Mouse (Mus musculus) spleen, adult 10 weeks (tissue): ENCODE measurements around the gene Slc5a4a. TPM values are rescaled to one million over a fixed set of nuclear protein-coding genes. Genes with fewer than 3 reads are reported as not detected.

Experiments used
- polyA plus RNA-seq: library from polyadenylated mRNA; stranded (reverse); fragments of 350-450 nt; fragmentation: Illumina TruSeq; extraction: RNeasy Lipid Tissue Mini Kit (QIAGEN cat#74804); gene quantifications from one replicate; pipeline ENCODE4 v1.2.3, GENCODE M21; 2015; ENCODE audit warnings: low replicate concordance; ENCODE audit not compliant: insufficient read depth

Slc5a4a gene
- polyA plus RNA-seq: not detected

DNA sequence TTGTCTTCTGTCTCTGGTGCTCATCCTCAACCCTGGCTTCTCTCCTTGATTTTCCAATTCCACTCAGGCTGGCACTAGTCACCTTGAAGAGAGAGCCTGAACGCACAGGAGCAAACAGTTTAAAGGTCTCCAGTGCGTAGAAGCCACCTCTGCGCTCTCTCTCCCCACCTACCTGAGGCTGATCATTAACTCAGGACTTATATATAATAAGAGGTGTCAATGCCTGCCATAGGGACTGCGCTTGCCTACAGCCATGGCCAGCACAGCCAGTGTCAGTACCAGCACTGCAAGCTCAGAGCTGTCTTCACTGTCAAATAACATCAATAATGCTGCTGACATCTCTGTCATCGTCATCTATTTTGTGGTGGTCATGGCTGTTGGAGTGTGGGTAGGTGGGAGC is at the start of gene Slc5a4a:
Gene Slc5a4a (plus strand): TSS at position 174 of the 400 bp plus-strand sequence.

DNA sequence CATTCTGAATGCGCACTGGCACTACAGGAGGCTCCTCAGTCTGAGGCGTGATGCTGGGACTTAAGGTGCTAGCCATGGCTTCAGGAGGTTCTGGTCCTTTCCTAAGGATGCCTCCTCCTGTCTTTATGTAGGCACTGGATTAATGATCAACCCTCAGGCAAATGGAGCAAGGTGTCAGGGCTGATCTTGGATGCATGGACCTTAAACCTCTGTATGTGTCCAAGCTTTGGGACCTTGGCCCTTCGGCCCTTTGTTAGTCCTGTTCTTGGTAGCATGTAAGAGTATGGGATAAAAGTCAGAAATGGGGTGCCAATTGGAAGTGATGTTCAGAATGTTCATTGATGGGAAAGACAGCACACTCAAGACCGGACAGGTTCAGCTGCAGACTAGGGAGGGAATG is 36.4 kb upstream of the Slc5a4a start, which contains the start of gene Slc5a4b:
Gene Slc5a4b (minus strand): TSS at position 101 of the 400 bp plus-strand sequence.

DNA sequence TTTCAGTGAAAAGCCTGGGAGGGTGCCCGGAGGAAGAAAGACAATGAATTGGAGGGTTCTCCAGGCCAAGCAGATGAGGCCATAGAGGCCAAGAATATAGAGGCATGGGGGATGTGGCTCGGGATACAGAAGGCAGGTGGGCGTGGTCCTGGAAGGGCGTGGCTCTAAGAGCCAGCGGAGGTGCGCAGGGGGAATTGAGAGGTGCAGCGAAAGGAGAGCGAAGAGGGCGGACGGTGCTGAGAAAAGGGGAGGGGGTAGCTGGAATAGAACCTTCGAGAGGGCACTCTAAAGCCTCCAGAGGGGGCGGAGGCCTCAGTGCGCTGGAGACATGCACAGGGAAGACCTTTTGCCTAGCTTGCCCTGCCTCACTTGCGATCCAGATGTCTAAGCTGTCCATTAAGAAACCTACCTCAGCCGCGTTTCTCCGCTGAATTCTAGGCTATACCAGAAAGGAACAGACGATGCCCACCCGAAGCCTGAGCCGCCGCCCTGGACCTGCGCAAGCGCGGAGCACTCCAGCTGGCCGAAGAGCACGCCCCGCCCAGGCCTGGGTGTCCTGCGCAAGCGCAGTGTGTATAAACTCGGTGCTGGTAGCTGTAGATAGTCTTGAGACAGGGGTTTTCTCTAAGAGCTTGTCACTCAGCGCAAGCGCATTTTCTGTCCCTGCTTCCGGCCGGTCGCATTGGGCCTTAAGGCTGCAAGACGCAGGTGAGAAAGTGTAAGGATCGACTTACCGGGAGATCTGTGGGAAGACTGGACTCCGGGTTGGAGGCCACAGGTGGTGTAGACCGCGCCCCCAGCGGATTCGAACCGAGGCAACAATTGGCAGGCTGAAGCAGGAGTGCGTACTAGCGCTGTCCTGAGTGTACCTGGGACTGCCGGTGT is 90.3 kb downstream of the Slc5a4a start, which contains the start of gene Prmt2:
Gene Prmt2 (minus strand): TSS at position 525 of the 885 bp plus-strand sequence.

Other genes starting within 250 kb of the Slc5a4a start
- 46.5 TPM for gene Smarcb1, start 225.8 kb upstream of the Slc5a4a start, polyA plus RNA-seq
- 16.9 TPM for gene Chchd10, start 214.3 kb upstream of the Slc5a4a start, polyA plus RNA-seq
- 2.9 TPM for gene Mmp11, start 211.0 kb upstream of the Slc5a4a start, polyA plus RNA-seq
- gene Gm867, start 206.8 kb upstream of the Slc5a4a start, polyA plus RNA-seq: 3.4 TPM
- 49.1 TPM for gene Vpreb3, start 204.4 kb upstream of the Slc5a4a start, polyA plus RNA-seq
- gene Gm5134, start 192.9 kb upstream of the Slc5a4a start, polyA plus RNA-seq: 1.8 TPM
- gene Zfp280b, start 114.8 kb upstream of the Slc5a4a start, polyA plus RNA-seq: 17.0 TPM
- not detected for gene Slc5a4b, start 36.5 kb upstream of the Slc5a4a start, polyA plus RNA-seq
- gene Prmt2, start 90.4 kb downstream of the Slc5a4a start, polyA plus RNA-seq: 8.7 TPM
- gene S100b, start 106.4 kb downstream of the Slc5a4a start, polyA plus RNA-seq: 0.41 TPM
- 5.4 TPM for gene Dip2a, start 197.8 kb downstream of the Slc5a4a start, polyA plus RNA-seq